Mouse (Mus musculus): ENCODE results near the gene Sh3bp1. TPM values are rescaled to one million over a fixed set of nuclear protein-coding genes. Genes with fewer than 3 reads are reported as not detected.

The Sh3bp1 gene
- polyA plus RNA-seq, 1 experiment = 26.8 TPM

- no peaks in the 10 kb centered on the region for H3K27me3 ChIP-seq (ENCODE audit: control insufficient read depth, insufficient read depth, low read length, poor library complexity, severe bottlenecking)
- no peaks in the 10 kb centered on the region for H3K9me3 ChIP-seq (replicated peaks; ENCODE audit: control insufficient read depth, insufficient read depth, low read length, poor library complexity, severe bottlenecking)
- no peak overlapping the region for H3K4me3 ChIP-seq (ENCODE audit: low read depth, low read length)
- no peaks in the 10 kb centered on the region for H3K36me3 ChIP-seq (ENCODE audit: control insufficient read depth, insufficient read depth, low read length, poor library complexity, severe bottlenecking)
- H3K9ac ChIP-seq (ENCODE audit: low read depth, poor library complexity, severe bottlenecking) = no peak overlapping the region
- no peaks in the 10 kb centered on the region for H3K4me1 ChIP-seq (ENCODE audit: control insufficient read depth, insufficient read depth, low read length)
- TF ChIP-seq POLR2A (IDR thresholded peaks at IDR 0.05; ENCODE audit: insufficient read depth, low read length) (no peak), CTCF (IDR thresholded peaks at IDR 0.05; ENCODE audit: low read depth, low read length) (no peak), EP300 (IDR thresholded peaks at IDR 0.05; ENCODE audit: insufficient read depth, low read depth, low read length) (no peak)
- no peak overlapping the region for H3K27ac ChIP-seq (ENCODE audit: insufficient read depth, low read length)
Observed at GRCm38 (mm10) chr15:78959537-78959936, 60.0 kb downstream of the Sh3bp1 start.

- Histone ChIP-seq H3K9ac (ENCODE audit: low read depth, poor library complexity, severe bottlenecking) (no peak overlapping the region), H3K4me1 (ENCODE audit: control insufficient read depth, insufficient read depth, low read length) (no peaks in the 10 kb centered on the region), H3K4me3 (ENCODE audit: low read depth, low read length) (no peak overlapping the region), H3K36me3 (ENCODE audit: control insufficient read depth, insufficient read depth, low read length, poor library complexity, severe bottlenecking) (no peaks in the 10 kb centered on the region), H3K27me3 (ENCODE audit: control insufficient read depth, insufficient read depth, low read length, poor library complexity, severe bottlenecking) (no peaks in the 10 kb centered on the region), H3K27ac (ENCODE audit: insufficient read depth, low read length) (no peak overlapping the region), H3K9me3 (replicated peaks; ENCODE audit: control insufficient read depth, insufficient read depth, low read length, poor library complexity, severe bottlenecking) (no peaks in the 10 kb centered on the region)
- no peak for TF ChIP-seq EP300 (IDR thresholded peaks at IDR 0.05; ENCODE audit: insufficient read depth, low read depth, low read length)
- no peak for TF ChIP-seq POLR2A (IDR thresholded peaks at IDR 0.05; ENCODE audit: insufficient read depth, low read length)
- TF ChIP-seq CTCF (IDR thresholded peaks at IDR 0.05; ENCODE audit: low read depth, low read length) = no peak
Observed at GRCm38 (mm10) chr15:78960088-78960487, 60.5 kb downstream of the Sh3bp1 start.

Other genes with a start within 250 kb of the Sh3bp1 start
- 0.07 and 0.12 TPM in 2 replicates for gene Elfn2, start 181.0 kb upstream of the Sh3bp1 start, polyA plus RNA-seq (2011; ENCODE audit: insufficient read depth, insufficient read length, low read depth, missing spikeins)
- 4.4 and 5.2 TPM in 2 replicates for gene Mfng, start 126.3 kb upstream of the Sh3bp1 start, polyA plus RNA-seq (2011; ENCODE audit: insufficient read depth, insufficient read length, low read depth, missing spikeins)
- 19.6 and 21.5 TPM in 2 replicates for gene Card10, start 96.7 kb upstream of the Sh3bp1 start, polyA plus RNA-seq (2011; ENCODE audit: insufficient read depth, insufficient read length, low read depth, missing spikeins)
- gene Cdc42ep1, start 57.1 kb upstream of the Sh3bp1 start, polyA plus RNA-seq (2011; ENCODE audit: insufficient read depth, insufficient read length, low read depth, missing spikeins) = 9.2 and 10.5 TPM in 2 replicates
- 2.4 TPM in 1 of 2 replicates, not detected in the other for gene Lgals2, start 44.2 kb upstream of the Sh3bp1 start, polyA plus RNA-seq (2011; ENCODE audit: insufficient read depth, insufficient read length, low read depth, missing spikeins)
- gene Gga1, start 22.6 kb upstream of the Sh3bp1 start, polyA plus RNA-seq (2011; ENCODE audit: insufficient read depth, insufficient read length, low read depth, missing spikeins) = 25.8 and 29.3 TPM in 2 replicates
- not detected in 2 replicates for gene Gm49510, start 101 bp upstream of the Sh3bp1 start, polyA plus RNA-seq (2011; ENCODE audit: insufficient read depth, insufficient read length, low read depth, missing spikeins)
- 22.8 and 28.0 TPM in 2 replicates for gene Pdxp, start 14.2 kb downstream of the Sh3bp1 start, polyA plus RNA-seq (2011; ENCODE audit: insufficient read depth, insufficient read length, low read depth, missing spikeins)
- 225 and 232 TPM in 2 replicates for gene Lgals1, start 27.0 kb downstream of the Sh3bp1 start, polyA plus RNA-seq (2011; ENCODE audit: insufficient read depth, insufficient read length, low read depth, missing spikeins)
- gene Nol12, start 35.2 kb downstream of the Sh3bp1 start, polyA plus RNA-seq (2011; ENCODE audit: insufficient read depth, insufficient read length, low read depth, missing spikeins) = 42.3 and 45.1 TPM in 2 replicates
- 49.5 and 57.1 TPM in 2 replicates for gene Triobp, start 48.0 kb downstream of the Sh3bp1 start, polyA plus RNA-seq (2011; ENCODE audit: insufficient read depth, insufficient read length, low read depth, missing spikeins)
- 59.8 TPM in 2 replicates for gene H1f0, start 128.7 kb downstream of the Sh3bp1 start, polyA plus RNA-seq (2011; ENCODE audit: insufficient read depth, insufficient read length, low read depth, missing spikeins)
- gene Galr3, start 142.1 kb downstream of the Sh3bp1 start, polyA plus RNA-seq (2011; ENCODE audit: insufficient read depth, insufficient read length, low read depth, missing spikeins) = not detected in 2 replicates
- 16.6 and 18.2 TPM in 2 replicates for gene Ankrd54, start 163.1 kb downstream of the Sh3bp1 start, polyA plus RNA-seq (2011; ENCODE audit: insufficient read depth, insufficient read length, low read depth, missing spikeins)
- 598 and 608 TPM in 2 replicates for gene Eif3l, start 175.4 kb downstream of the Sh3bp1 start, polyA plus RNA-seq (2011; ENCODE audit: insufficient read depth, insufficient read length, low read depth, missing spikeins)
- 12.4 and 13.4 TPM in 2 replicates for gene Micall1, start 209.1 kb downstream of the Sh3bp1 start, polyA plus RNA-seq (2011; ENCODE audit: insufficient read depth, insufficient read length, low read depth, missing spikeins)
- 162 and 166 TPM in 2 replicates for gene Polr2f, start 241.2 kb downstream of the Sh3bp1 start, polyA plus RNA-seq (2011; ENCODE audit: insufficient read depth, insufficient read length, low read depth, missing spikeins)
- gene 1700088E04Rik, start 241.5 kb downstream of the Sh3bp1 start, polyA plus RNA-seq (2011; ENCODE audit: insufficient read depth, insufficient read length, low read depth, missing spikeins) = 1.4 TPM in 2 replicates

Data from ES-Bruce4 (cell line).